Mouse (Mus musculus) c-Kit-positive CD71-positive TER-119-negative erythroid progenitor cells, embryonic 14.5 days (primary cell): ENCODE data around the gene Slc7a10.
"Not testable (repeated sequence)": the region's sequence is repeated elsewhere in the genome, so short reads cannot be mapped to it uniquely, and the experiment has no call there.

ENCODE experiments used
- DNase-seq: peaks from one replicate; pipeline ENCODE4 v3.0.0-alpha.2; 2013; ENCODE audit warnings: low read depth

Slc7a10 gene

GRCm38 (mm10) chr7:35237935-35238334 lies 51.8 kb downstream of the Slc7a10 start:
- DNase-seq: not testable (repeated sequence)
